Mouse (Mus musculus): Measurements from ENCODE around the gene Hist1h2bp. TPM values are rescaled to one million over a fixed set of nuclear protein-coding genes. Genes with fewer than 3 reads are reported as not detected.
"Not testable (repeated sequence)": the region's sequence is repeated elsewhere in the genome, so short reads cannot be mapped to it uniquely, and the experiment has no call there.

The Hist1h2bp gene
- 1.00 TPM in 1 of 2 replicates, not detected in the other for polyA plus RNA-seq (2015; fragmentation: Nextera tagmentation; extraction: Ambion mirVana)

DNA sequence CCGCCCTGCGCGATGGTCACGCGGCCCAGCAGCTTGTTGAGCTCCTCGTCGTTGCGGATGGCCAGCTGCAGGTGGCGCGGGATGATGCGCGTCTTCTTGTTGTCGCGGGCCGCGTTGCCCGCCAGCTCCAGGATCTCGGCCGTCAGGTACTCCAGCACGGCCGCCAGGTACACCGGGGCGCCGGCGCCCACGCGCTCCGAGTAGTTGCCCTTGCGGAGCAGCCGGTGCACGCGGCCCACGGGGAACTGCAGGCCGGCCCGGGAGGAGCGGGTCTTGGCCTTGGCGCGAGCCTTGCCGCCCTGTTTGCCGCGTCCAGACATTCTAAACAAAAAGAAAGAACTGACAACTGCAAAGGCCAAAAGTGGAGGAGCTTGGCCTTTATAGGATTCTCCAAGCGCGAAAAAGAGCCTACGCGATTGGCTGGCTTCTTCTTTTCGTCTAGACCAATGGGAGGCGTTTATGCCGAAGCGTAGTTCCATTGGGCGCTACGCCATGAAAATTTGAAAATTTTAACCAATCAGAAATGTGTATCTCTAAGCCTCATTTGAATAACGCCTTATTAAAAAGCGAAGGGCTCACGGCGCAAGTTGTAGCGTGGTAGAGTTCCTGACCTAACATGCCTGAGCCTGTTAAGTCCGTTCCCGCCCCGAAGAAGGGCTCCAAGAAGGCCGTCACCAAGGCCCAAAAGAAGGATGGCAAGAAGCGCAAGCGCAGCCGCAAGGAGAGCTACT, at the start of gene Hist1h2bp, which contains the start of gene Hist1h2an:
Gene Hist1h2bp, plus strand, starts transcription at position 563 of the 731 bp plus-strand sequence.
Gene Hist1h2an, minus strand, starts transcription at position 320 of the 731 bp plus-strand sequence.
- not testable (repeated sequence) for H3K9me3 ChIP-seq, H3K27me3 ChIP-seq, H3K9ac ChIP-seq, H3K36me3 ChIP-seq
- H3K4me2 ChIP-seq: peak within 1 kb of the TSS; percentile 53
- WGBS: under 1% methylated on average over 37 of the region's 63 CpGs
- peak; percentile 93 for ATAC-seq (ENCODE audit: insufficient number of reproducible peaks, low FRiP score, low TSS enrichment, low read depth)
- peak within 1 kb of the TSS; percentile 38 for H3K4me3 ChIP-seq
- H3K4me1 ChIP-seq: peaks cover 25% of the 10 kb centered on the region
- H3K27ac ChIP-seq: peak within 1 kb of the TSS; percentile 83

DNA sequence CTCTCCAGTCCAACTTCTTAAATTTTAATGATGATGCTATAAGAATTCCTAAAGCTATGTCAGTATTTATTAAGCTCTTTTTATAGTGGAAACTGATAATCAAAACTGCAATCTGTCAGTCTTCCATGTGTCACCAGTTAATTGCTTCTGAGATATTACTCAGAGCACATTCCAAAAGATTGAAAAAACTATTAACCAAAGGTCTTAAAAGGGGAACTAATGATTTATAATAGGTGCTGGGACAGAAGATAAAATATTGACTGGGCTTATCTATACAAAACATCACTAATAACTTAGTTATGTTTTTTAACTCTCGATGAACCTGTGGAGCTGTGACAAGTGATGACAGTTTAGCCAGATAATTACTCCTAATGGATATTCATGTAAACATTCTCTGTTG, 42.3 kb upstream of the Hist1h2bp start:
- peaks cover 10% of the 10 kb centered on the region for H3K4me1 ChIP-seq
- H3K9ac ChIP-seq: no peak overlapping the region
- H3K27me3 ChIP-seq: no peaks in the 10 kb centered on the region
- no peak overlapping the region for H3K4me3 ChIP-seq
- WGBS: 84% methylated on average over 1 of the region's 1 CpGs
- no peak overlapping the region for H3K4me2 ChIP-seq
- H3K9me3 ChIP-seq: no peaks in the 10 kb centered on the region
- H3K27ac ChIP-seq: no peak overlapping the region
- H3K36me3 ChIP-seq: no peaks in the 10 kb centered on the region
- ATAC-seq (ENCODE audit: insufficient number of reproducible peaks, low FRiP score, low TSS enrichment, low read depth): no peak

DNA sequence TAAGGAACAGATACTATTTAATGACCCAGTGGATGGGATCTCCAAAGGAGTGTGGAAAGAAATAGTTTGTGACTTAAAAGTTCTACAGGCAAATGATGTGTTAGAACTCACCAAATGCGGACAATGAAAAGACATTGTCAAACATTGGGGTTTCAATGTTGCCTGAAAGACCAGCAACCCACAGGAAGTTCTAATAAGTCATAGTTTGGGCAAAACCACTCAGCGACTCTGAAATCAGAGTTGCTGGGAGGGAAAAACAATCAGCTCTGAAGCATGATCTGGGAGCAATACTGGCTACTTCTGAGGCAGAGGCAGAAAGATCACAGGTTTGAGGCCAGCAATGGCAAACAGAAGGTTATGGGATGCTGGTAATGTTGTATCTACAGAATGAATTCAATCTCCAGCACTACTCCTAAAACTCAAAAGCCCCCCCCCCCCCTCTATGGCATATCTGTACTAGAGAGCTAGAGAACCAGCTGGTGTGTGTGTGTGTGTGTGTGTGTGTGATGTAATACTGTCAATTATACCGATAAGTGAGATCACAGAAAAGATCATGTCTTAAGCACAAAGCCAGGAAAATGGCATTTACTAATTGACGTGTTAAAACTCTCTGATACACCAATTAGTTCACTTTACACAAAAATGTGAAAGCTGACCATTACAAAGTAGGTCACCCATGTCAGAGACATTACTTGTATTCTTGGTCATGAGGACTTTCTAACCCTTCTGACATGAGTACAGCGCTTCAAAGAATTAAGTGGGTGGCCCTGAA, 37.7 kb upstream of the Hist1h2bp start:
- WGBS: 6% methylated on average over 5 of the region's 5 CpGs
- ATAC-seq (ENCODE audit: insufficient number of reproducible peaks, low FRiP score, low TSS enrichment, low read depth): no peak
- Histone ChIP-seq H3K4me1 (peaks cover 20% of the 10 kb centered on the region), H3K27me3 (no peaks in the 10 kb centered on the region), H3K4me3 (peak overlapping the region; percentile 47), H3K27ac (peak overlapping the region; percentile 94), H3K36me3 (no peaks in the 10 kb centered on the region), H3K9me3 (no peaks in the 10 kb centered on the region), H3K4me2 (peak overlapping the region; percentile 53), H3K9ac (peak overlapping the region; percentile 23)

DNA sequence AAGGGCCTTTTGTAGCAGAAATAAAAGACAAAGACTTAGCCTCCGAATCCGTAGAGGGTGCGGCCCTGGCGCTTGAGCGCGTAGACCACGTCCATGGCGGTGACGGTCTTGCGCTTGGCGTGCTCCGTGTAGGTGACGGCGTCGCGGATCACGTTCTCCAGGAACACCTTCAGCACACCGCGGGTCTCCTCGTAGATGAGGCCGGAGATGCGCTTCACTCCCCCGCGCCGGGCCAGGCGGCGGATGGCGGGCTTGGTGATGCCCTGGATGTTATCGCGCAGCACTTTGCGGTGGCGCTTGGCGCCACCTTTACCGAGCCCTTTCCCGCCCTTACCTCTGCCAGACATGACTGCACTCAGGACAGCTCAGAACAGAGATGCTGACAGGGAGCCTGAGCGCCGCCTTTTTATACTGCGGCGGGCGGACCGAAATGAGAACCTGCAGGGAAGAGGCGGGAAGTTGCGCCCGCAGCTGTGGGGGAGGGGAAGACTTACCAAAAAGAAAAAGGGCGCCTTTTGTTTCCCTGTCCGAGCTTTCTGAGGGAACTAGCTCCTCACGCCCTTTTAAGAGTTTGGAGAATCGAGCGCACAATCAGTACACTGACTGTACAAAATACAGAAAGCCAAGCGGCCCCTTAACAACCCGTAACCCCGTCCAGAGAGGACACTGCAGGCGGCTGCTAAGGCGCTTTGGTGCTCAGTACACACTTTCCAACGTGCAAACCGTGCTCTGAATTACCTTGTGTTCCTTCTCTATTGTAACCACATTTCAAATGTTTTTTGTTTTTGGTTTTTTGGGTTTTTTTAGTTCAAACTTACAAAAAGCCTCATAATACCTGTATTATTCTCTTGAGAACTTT, 36.9 kb upstream of the Hist1h2bp start, which contains the start of gene Hist1h4k:
Gene Hist1h4k, minus strand, starts transcription at position 347 of the 859 bp plus-strand sequence.
- Histone ChIP-seq H3K27ac (peak within 1 kb of the TSS; percentile 94), H3K4me3 (peak within 1 kb of the TSS; percentile 47), H3K4me2 (peak within 1 kb of the TSS; percentile 53), H3K4me1 (peaks cover 23% of the 10 kb centered on the region), H3K9ac (peak within 1 kb of the TSS; percentile 23)
- ATAC-seq (ENCODE audit: insufficient number of reproducible peaks, low FRiP score, low TSS enrichment, low read depth): peak; percentile 81
- H3K36me3 ChIP-seq, H3K27me3 ChIP-seq, H3K9me3 ChIP-seq: not testable (repeated sequence)
- under 1% methylated on average over 45 of the region's 56 CpGs for WGBS

DNA sequence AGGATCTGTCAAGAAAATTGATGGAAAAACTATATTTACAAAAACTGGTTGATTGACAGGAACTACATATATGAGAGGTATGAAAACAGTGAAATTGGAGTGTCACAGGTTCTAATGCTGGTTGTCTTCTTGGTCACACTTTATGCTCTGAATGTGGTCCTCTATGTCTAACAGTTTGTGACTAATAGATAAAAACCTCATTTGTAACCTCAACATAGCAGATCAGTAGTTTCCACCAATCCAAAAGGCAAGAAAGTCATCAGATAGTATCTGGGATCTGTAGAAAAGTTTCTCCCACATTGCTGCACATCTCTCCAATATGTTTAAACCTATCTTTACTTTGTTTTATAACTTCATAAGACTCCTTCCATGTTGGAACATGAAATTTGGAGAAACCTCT, 35.8 kb upstream of the Hist1h2bp start:
- H3K4me3 ChIP-seq: no peak overlapping the region
- peaks cover 23% of the 10 kb centered on the region for H3K4me1 ChIP-seq
- no peak overlapping the region for H3K27ac ChIP-seq
- no peaks in the 10 kb centered on the region for H3K9me3 ChIP-seq
- ATAC-seq (ENCODE audit: insufficient number of reproducible peaks, low FRiP score, low TSS enrichment, low read depth): no peak
- H3K9ac ChIP-seq: no peak overlapping the region
- H3K27me3 ChIP-seq: no peaks in the 10 kb centered on the region
- no peaks in the 10 kb centered on the region for H3K36me3 ChIP-seq
- no peak overlapping the region for H3K4me2 ChIP-seq

DNA sequence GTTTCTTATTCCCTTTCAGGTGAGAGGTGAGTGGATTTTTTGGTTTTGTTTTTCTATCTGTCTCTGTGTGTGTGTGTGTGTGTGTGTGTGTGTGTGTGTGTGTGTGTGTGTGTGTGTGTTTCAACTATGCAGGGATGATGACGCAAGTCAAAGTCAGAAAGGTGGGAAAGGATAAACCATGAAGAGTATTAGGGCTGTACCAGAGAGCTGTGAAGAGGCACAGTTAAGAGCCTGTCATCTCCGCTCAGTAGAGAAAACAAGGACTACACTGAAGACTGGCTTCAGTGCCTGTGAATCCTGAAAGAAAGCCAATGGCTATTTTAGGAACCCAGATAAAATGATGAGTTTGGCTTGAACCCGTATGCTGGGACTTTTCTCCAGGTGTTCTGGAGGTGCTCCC, 35.4 kb upstream of the Hist1h2bp start:
- WGBS: 73% methylated on average over 3 of the region's 3 CpGs
- H3K4me2 ChIP-seq: no peak overlapping the region
- no peaks in the 10 kb centered on the region for H3K9me3 ChIP-seq
- ATAC-seq (ENCODE audit: insufficient number of reproducible peaks, low FRiP score, low TSS enrichment, low read depth): no peak
- H3K9ac ChIP-seq: no peak overlapping the region
- H3K4me1 ChIP-seq: peaks cover 23% of the 10 kb centered on the region
- H3K36me3 ChIP-seq: no peaks in the 10 kb centered on the region
- H3K27me3 ChIP-seq: no peaks in the 10 kb centered on the region
- no peak overlapping the region for H3K4me3 ChIP-seq
- H3K27ac ChIP-seq: peak overlapping the region; percentile 67

DNA sequence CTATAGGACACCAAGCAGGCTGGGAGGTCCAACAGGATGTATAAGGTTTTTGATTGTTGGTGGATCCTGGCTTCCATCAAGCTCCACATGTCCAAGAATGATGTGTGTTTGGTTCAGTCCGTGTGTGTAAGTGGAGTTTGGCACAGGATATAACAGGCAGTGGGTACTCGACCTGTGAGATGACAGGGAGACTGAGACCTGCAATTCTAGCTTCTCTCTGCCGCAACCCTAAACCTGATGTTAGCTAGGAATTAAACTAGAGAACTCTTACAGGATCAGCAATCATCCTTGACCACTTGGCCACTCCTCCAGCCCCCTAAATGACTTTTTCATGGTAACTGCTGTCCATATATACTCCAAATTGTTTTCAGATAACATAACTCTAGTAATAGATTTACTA, 34.9 kb upstream of the Hist1h2bp start:
- Histone ChIP-seq H3K9me3 (no peaks in the 10 kb centered on the region), H3K4me1 (peaks cover 23% of the 10 kb centered on the region), H3K27ac (peak overlapping the region; percentile 67), H3K27me3 (no peaks in the 10 kb centered on the region), H3K36me3 (no peaks in the 10 kb centered on the region), H3K9ac (no peak overlapping the region), H3K4me3 (no peak overlapping the region), H3K4me2 (no peak overlapping the region)
- 33% methylated on average over 3 of the region's 3 CpGs for WGBS
- ATAC-seq (ENCODE audit: insufficient number of reproducible peaks, low FRiP score, low TSS enrichment, low read depth): no peak

DNA sequence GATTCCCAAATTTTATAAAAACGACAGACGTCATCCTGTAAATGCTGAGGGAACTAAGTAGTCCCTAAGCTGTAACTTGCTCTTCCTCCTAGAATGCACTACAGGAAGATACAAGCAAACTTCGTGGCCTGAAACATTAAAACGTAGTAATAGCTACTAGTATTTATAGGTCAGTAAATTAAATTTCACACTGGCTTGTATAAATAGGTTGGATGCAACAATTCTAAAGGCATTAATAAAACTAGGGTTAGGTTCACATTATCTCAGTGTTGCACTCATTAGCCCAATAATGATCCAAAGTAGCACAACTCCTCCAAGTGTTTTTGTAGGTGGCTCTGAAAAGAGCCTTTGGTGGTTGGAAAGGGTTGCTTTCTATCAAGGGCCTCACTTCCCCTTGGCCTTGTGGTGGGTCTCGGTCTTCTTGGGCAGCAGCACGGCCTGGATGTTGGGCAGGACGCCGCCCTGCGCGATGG, 34.2 kb upstream of the Hist1h2bp start:
- Histone ChIP-seq H3K36me3 (no peaks in the 10 kb centered on the region), H3K27me3 (no peaks in the 10 kb centered on the region), H3K9ac (peak overlapping the region; percentile 26; the same call in 1 of the 2 replicates), H3K4me2 (peak overlapping the region; percentile 63), H3K4me3 (peak overlapping the region; percentile 45), H3K27ac (peak overlapping the region; percentile 93), H3K4me1 (peaks cover 23% of the 10 kb centered on the region), H3K9me3 (no peaks in the 10 kb centered on the region)
- peak; percentile 1; the same call in 1 of the 2 replicates for ATAC-seq (ENCODE audit: insufficient number of reproducible peaks, low FRiP score, low TSS enrichment, low read depth)
- 1% methylated on average over 10 of the region's 10 CpGs for WGBS

DNA sequence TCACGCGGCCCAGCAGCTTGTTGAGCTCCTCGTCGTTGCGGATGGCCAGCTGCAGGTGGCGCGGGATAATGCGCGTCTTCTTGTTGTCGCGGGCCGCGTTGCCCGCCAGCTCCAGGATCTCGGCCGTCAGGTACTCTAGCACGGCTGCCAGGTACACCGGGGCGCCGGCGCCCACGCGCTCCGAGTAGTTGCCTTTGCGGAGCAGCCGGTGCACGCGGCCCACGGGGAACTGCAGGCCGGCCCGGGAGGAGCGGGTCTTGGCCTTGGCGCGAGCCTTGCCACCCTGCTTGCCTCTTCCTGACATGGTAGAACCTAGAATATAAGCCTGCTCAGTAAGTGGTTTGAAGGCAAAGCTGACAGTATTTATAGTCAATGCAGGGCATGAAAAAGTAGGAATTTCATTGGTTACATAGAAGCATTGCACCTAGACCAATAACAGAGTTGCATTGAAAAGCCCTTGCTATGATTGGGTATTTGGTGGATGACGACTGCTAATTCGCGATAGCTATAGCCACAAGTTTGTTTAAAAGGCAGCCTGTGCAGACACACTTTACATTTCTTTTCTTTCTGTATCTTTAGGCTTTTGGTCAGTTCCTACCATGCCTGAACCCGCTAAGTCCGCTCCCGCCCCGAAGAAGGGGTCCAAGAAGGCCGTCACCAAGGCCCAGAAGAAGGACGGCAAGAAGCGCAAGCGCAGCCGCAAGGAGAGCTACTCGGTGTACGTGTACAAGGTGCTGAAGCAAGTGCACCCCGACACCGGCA, 33.6 kb upstream of the Hist1h2bp start, which contains the start of the genes Hist1h2ak and Hist1h2bn:
Gene Hist1h2ak, minus strand, starts transcription at position 304 of the 762 bp plus-strand sequence.
Gene Hist1h2bn, plus strand, starts transcription at position 600 of the 762 bp plus-strand sequence.
- WGBS: 0% methylated on average over 48 of the region's 50 CpGs

DNA sequence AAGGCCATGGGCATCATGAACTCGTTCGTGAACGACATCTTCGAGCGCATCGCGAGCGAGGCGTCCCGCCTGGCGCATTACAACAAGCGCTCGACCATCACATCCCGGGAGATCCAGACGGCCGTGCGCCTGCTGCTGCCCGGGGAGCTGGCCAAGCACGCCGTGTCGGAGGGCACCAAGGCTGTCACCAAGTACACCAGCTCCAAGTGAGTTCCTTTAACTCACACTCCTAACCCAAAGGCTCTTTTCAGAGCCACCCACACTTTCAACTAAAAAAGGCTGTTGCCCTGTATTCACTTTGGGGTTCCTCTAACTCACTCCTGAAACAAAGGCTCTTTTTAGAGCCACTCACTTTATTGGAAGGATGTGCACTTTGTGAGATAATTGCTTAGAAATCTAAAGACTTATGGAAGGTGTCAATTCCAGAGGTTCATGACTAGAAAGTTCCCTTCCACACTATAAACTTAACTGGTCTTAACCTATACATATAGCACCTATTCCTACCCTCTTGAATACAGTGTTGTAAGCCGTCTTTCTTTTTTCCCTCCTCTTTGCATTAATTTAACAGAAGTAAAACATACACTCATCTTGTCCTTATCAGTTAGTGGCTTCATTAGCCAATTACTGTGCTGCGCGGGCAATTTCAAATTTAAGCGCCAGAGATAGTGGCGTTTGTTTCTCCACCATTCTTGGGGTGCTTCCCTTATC, 32.8 kb upstream of the Hist1h2bp start:
- Histone ChIP-seq H3K4me2 (peak overlapping the region; percentile 63), H3K27ac (peak overlapping the region; percentile 93), H3K4me3 (peak overlapping the region; percentile 45), H3K9ac (peak overlapping the region; percentile 23; the same call in 1 of the 2 replicates), H3K4me1 (peaks cover 15% of the 10 kb centered on the region)
- H3K36me3 ChIP-seq; ATAC-seq (ENCODE audit: insufficient number of reproducible peaks, low FRiP score, low TSS enrichment, low read depth); H3K9me3 ChIP-seq; H3K27me3 ChIP-seq: not testable (repeated sequence)
- WGBS: 0% methylated on average over 19 of the region's 26 CpGs

More for the DNA sequence above, 33.6 kb upstream of the Hist1h2bp start, which contains the start of the genes Hist1h2ak and Hist1h2bn:
- H3K27me3 ChIP-seq, H3K9me3 ChIP-seq, H3K36me3 ChIP-seq: not testable (repeated sequence)
- peak within 1 kb of the TSS; percentile 26; the same call in 1 of the 2 replicates for H3K9ac ChIP-seq
- ATAC-seq (ENCODE audit: insufficient number of reproducible peaks, low FRiP score, low TSS enrichment, low read depth): peak; percentile 93
- H3K4me1 ChIP-seq: peaks cover 21% of the 10 kb centered on the region
- H3K4me2 ChIP-seq: peak within 1 kb of the TSS; percentile 63
- H3K27ac ChIP-seq: peak within 1 kb of the TSS; percentile 93
- H3K4me3 ChIP-seq: peak within 1 kb of the TSS; percentile 45

Data from limb, embryonic 15.5 days (tissue).